Mouse (Mus musculus) cerebellum, postnatal 14 days (tissue): ENCODE results near the gene Rtf2.

Experiments used
- DNase-seq, 2 experiments: peaks; one replicate each; pipeline ENCODE4 v3.0.0; 2021; ENCODE audit warnings: mixed read lengths in 2 of 2

Gene Rtf2

GRCm38 (mm10) chr2:172441176-172441575 lies 820 bp downstream of the Rtf2 start:
- no peak for DNase-seq

- DNase-seq = no peak
Observed at GRCm38 (mm10) chr2:172445617-172446016, 5.3 kb downstream of the Rtf2 start.

- peak in 1 of 2 experiments; percentile 39 for DNase-seq
Observed at GRCm38 (mm10) chr2:172447317-172447716, 7.0 kb downstream of the Rtf2 start.

- no peak for DNase-seq
Observed at GRCm38 (mm10) chr2:172448329-172448728, 8.0 kb downstream of the Rtf2 start.

GRCm38 (mm10) chr2:172450640-172451039 lies 10.3 kb downstream of the Rtf2 start:
- no peak for DNase-seq

GRCm38 (mm10) chr2:172452031-172452430 lies 11.7 kb downstream of the Rtf2 start:
- DNase-seq = no peak

GRCm38 (mm10) chr2:172452458-172452857 lies 12.1 kb downstream of the Rtf2 start:
- DNase-seq = no peak

- DNase-seq = no peak
Observed at GRCm38 (mm10) chr2:172458496-172458895, 18.1 kb downstream of the Rtf2 start, which contains the start of gene Gcnt7. Gcnt7 (minus strand) TSS chr2:172458596.

- DNase-seq = no peak
Observed at GRCm38 (mm10) chr2:172460647-172461046, 20.3 kb downstream of the Rtf2 start.

- no peak for DNase-seq
Observed at GRCm38 (mm10) chr2:172462813-172463212, 22.5 kb downstream of the Rtf2 start.

GRCm38 (mm10) chr2:172466427-172467132 lies 26.2 kb downstream of the Rtf2 start:
- no peak for DNase-seq

- DNase-seq = no peak
Observed at GRCm38 (mm10) chr2:172467206-172467605, 26.9 kb downstream of the Rtf2 start.

GRCm38 (mm10) chr2:172468346-172468819 lies 28.0 kb downstream of the Rtf2 start:
- peak; percentile 81 to 86 for DNase-seq

- DNase-seq = peak in 1 of 2 experiments; percentile 35
Observed at GRCm38 (mm10) chr2:172472318-172472717, 32.0 kb downstream of the Rtf2 start, which contains the start of gene Fam209. Fam209 (plus strand) TSS chr2:172472520.

GRCm38 (mm10) chr2:172473591-172473990 lies 33.2 kb downstream of the Rtf2 start:
- DNase-seq = no peak

GRCm38 (mm10) chr2:172474970-172475369 lies 34.6 kb downstream of the Rtf2 start:
- DNase-seq = peak; percentile 21 to 60

GRCm38 (mm10) chr2:172476707-172477260 lies 36.4 kb downstream of the Rtf2 start:
- DNase-seq = no peak

- no peak for DNase-seq
Observed at GRCm38 (mm10) chr2:172477350-172477749, 37.0 kb downstream of the Rtf2 start.

- DNase-seq = peak; percentile 64 to 69
Observed at GRCm38 (mm10) chr2:172477860-172478259, 37.5 kb downstream of the Rtf2 start.

- DNase-seq = no peak
Observed at GRCm38 (mm10) chr2:172480296-172480695, 39.9 kb downstream of the Rtf2 start.

- DNase-seq = no peak
Observed at GRCm38 (mm10) chr2:172481654-172482385, 41.5 kb downstream of the Rtf2 start.

- peak; percentile 53 to 62 for DNase-seq
Observed at GRCm38 (mm10) chr2:172483766-172484413, 43.5 kb downstream of the Rtf2 start.
